Mouse (Mus musculus): ENCODE measurements around the gene Zfp941. TPM values are rescaled to one million over a fixed set of nuclear protein-coding genes. Genes with fewer than 3 reads are reported as not detected.

Gene Zfp941
- polyA plus RNA-seq, 1 experiment from 2014 or later, result 13.6 TPM

DNA sequence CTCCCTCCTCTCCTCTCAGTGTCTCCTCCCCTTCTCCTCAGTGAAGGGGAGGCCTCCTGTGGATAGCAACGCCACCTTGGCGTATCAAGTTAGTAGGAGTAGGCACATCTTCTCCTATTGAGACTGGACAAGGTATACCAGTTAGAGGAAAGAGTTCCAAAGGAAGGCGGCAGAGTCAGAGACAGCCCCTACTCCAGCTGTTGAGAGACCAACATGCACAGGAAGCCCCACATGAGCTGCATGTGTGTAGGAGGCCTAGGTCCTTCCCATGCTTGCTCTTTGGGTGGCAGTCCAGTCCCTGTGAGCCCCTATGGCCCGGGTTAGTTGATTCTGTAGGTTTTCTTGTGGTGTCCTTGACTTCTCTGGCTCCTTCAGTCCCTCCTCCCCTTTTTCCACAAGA is 11.4 kb upstream of the Zfp941 start:
- Histone ChIP-seq H3K9me3 (replicated peaks; ENCODE audit: control insufficient read depth, low read length) (no peaks in the 10 kb centered on the region), H3K4me3 (ENCODE audit: low read depth, low read length) (no peak overlapping the region), H3K36me3 (ENCODE audit: control insufficient read depth, insufficient read depth, low read length) (no peaks in the 10 kb centered on the region), H3K4me2 (ENCODE audit: low read length) (no peak overlapping the region), H3K27me3 (replicated peaks; ENCODE audit: control insufficient read depth, insufficient read depth, low read length) (no peaks in the 10 kb centered on the region), H3K9ac (ENCODE audit: low read length) (no peak overlapping the region), H3K27ac (ENCODE audit: low read depth, low read length) (no peak overlapping the region), H3K4me1 (ENCODE audit: control insufficient read depth, insufficient read depth, low read length) (no peaks in the 10 kb centered on the region)
- DNase-seq (ENCODE audit: low spot score), result no peak
- no peak for ATAC-seq
- 83% methylated on average over 4 of the region's 4 CpGs for WGBS

GRCm38 (mm10) chr7:140831447-140831846 is 9.5 kb upstream of the Zfp941 start:
- no peaks in the 10 kb centered on the region for H3K9me3 ChIP-seq (replicated peaks; ENCODE audit: control insufficient read depth, low read length)
- ATAC-seq (no peak), DNase-seq (ENCODE audit: low spot score) (no peak)
- no peak overlapping the region for H3K4me2 ChIP-seq (ENCODE audit: low read length)
- H3K36me3 ChIP-seq (ENCODE audit: control insufficient read depth, insufficient read depth, low read length), result no peaks in the 10 kb centered on the region
- no peak overlapping the region for H3K9ac ChIP-seq (ENCODE audit: low read length)
- H3K4me1 ChIP-seq (ENCODE audit: control insufficient read depth, insufficient read depth, low read length), result no peaks in the 10 kb centered on the region
- no peak overlapping the region for H3K4me3 ChIP-seq (ENCODE audit: low read depth, low read length)
- H3K27me3 ChIP-seq (replicated peaks; ENCODE audit: control insufficient read depth, insufficient read depth, low read length), result no peaks in the 10 kb centered on the region; the same call in 1 of the 2 replicates
- no peak overlapping the region for H3K27ac ChIP-seq (ENCODE audit: low read depth, low read length)
- 80% methylated on average over 6 of the region's 6 CpGs for WGBS

GRCm38 (mm10) chr7:140828171-140828881 is 6.3 kb upstream of the Zfp941 start:
- peak; percentile 66 for DNase-seq (ENCODE audit: low spot score)
- H3K9ac ChIP-seq (ENCODE audit: low read length), result no peak overlapping the region

DNA sequence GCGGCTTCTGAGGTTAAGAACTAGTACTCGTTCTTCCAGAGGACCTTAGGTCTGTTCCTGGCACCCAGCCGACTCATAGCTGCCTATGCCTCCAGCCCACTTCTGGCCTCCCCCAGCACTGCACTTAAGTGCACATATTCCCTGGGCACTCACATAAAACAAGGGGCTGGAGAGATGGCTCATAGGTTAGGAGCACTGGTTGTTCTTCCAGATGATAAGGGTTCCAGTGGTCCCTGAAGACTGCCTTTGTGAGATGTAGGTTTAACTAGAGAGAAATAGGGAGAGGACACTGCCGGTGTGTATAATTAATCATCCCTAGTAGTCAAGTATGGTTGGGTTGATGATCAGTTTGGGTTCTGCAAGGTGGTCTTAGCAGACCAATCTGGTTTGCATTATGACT is 753 bp upstream of the Zfp941 start:
- H3K27ac ChIP-seq (ENCODE audit: low read depth, low read length), result no peak overlapping the region
- ATAC-seq, result no peak
- no peaks in the 10 kb centered on the region for H3K9me3 ChIP-seq (replicated peaks; ENCODE audit: control insufficient read depth, low read length)
- DNase-seq (ENCODE audit: low spot score), result no peak
- WGBS, result 94% methylated on average over 4 of the region's 4 CpGs
- no peaks in the 10 kb centered on the region; the same call in 1 of the 2 replicates for H3K27me3 ChIP-seq (replicated peaks; ENCODE audit: control insufficient read depth, insufficient read depth, low read length)
- H3K9ac ChIP-seq (ENCODE audit: low read length), result no peak overlapping the region
- H3K36me3 ChIP-seq (ENCODE audit: control insufficient read depth, insufficient read depth, low read length), result no peaks in the 10 kb centered on the region; the same call in 1 of the 2 replicates
- H3K4me3 ChIP-seq (ENCODE audit: low read depth, low read length), result no peak overlapping the region
- H3K4me2 ChIP-seq (ENCODE audit: low read length), result no peak overlapping the region
- H3K4me1 ChIP-seq (ENCODE audit: control insufficient read depth, insufficient read depth, low read length), result no peaks in the 10 kb centered on the region

More at GRCm38 (mm10) chr7:140828171-140828881, 6.3 kb upstream of the Zfp941 start:
- no peaks in the 10 kb centered on the region for H3K9me3 ChIP-seq (replicated peaks; ENCODE audit: control insufficient read depth, low read length)
- WGBS, result 45% methylated on average over 8 of the region's 8 CpGs
- H3K27me3 ChIP-seq (replicated peaks; ENCODE audit: control insufficient read depth, insufficient read depth, low read length), result no peaks in the 10 kb centered on the region; the same call in 1 of the 2 replicates
- no peak overlapping the region for H3K4me3 ChIP-seq (ENCODE audit: low read depth, low read length)
- no peak overlapping the region for H3K4me2 ChIP-seq (ENCODE audit: low read length)
- H3K4me1 ChIP-seq (ENCODE audit: control insufficient read depth, insufficient read depth, low read length), result no peaks in the 10 kb centered on the region
- no peak overlapping the region for H3K27ac ChIP-seq (ENCODE audit: low read depth, low read length)
- no peaks in the 10 kb centered on the region for H3K36me3 ChIP-seq (ENCODE audit: control insufficient read depth, insufficient read depth, low read length)
- ATAC-seq, result no peak

GRCm38 (mm10) chr7:140821305-140821652 is 699 bp downstream of the Zfp941 start:
- Histone ChIP-seq H3K4me3 (ENCODE audit: low read depth, low read length) (peak overlapping the region; percentile 48), H3K9ac (ENCODE audit: low read length) (peak overlapping the region; percentile 70), H3K27ac (ENCODE audit: low read depth, low read length) (0 out of 2 replicates have a peak overlapping the region, but pooled peaks have one; percentile 80), H3K36me3 (ENCODE audit: control insufficient read depth, insufficient read depth, low read length) (no peaks in the 10 kb centered on the region; the same call in 1 of the 2 replicates), H3K9me3 (replicated peaks; ENCODE audit: control insufficient read depth, low read length) (no peaks in the 10 kb centered on the region), H3K27me3 (replicated peaks; ENCODE audit: control insufficient read depth, insufficient read depth, low read length) (no peaks in the 10 kb centered on the region), H3K4me1 (ENCODE audit: control insufficient read depth, insufficient read depth, low read length) (no peaks in the 10 kb centered on the region), H3K4me2 (ENCODE audit: low read length) (peak overlapping the region; percentile 72)
- 0 out of 2 replicates have a peak, but pooled peaks have one; percentile 10 for ATAC-seq
- WGBS, result 42% methylated on average over 5 of the region's 5 CpGs
- no peak for DNase-seq (ENCODE audit: low spot score)

- Histone ChIP-seq H3K36me3 (ENCODE audit: control insufficient read depth, insufficient read depth, low read length) (no peaks in the 10 kb centered on the region; the same call in 1 of the 2 replicates), H3K27me3 (replicated peaks; ENCODE audit: control insufficient read depth, insufficient read depth, low read length) (no peaks in the 10 kb centered on the region), H3K9ac (ENCODE audit: low read length) (no peak overlapping the region), H3K9me3 (replicated peaks; ENCODE audit: control insufficient read depth, low read length) (no peaks in the 10 kb centered on the region), H3K4me3 (ENCODE audit: low read depth, low read length) (no peak overlapping the region), H3K4me1 (ENCODE audit: control insufficient read depth, insufficient read depth, low read length) (no peaks in the 10 kb centered on the region), H3K4me2 (ENCODE audit: low read length) (no peak overlapping the region), H3K27ac (ENCODE audit: low read depth, low read length) (no peak overlapping the region)
- no peak for ATAC-seq
- 71% methylated on average over 4 of the region's 4 CpGs for WGBS
- no peak for DNase-seq (ENCODE audit: low spot score)
These were observed 1.8 kb downstream of the Zfp941 start for GRCm38 (mm10) chr7:140820173-140820572.

DNA sequence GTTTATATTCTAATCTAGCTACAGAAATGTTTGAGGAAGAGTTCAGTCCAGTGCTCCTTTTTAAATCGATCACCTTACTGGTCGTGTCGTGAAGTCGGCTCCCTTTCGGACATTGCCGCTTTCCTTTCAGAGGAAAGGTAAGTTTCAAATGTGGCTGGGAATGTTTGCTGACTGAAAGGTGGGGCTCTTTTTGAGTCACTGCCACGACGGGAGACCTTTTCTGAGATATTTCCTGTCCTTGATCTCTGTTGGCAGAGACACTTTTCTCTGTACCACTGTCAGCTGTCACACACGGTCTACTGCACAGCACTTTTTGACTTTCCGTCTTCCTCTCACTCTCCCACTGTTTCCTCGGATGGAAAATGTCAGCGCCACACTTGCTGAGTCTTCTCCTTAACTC is 9.1 kb downstream of the Zfp941 start:
- Histone ChIP-seq H3K9me3 (replicated peaks; ENCODE audit: control insufficient read depth, low read length) (no peaks in the 10 kb centered on the region), H3K27ac (ENCODE audit: low read depth, low read length) (no peak overlapping the region), H3K36me3 (ENCODE audit: control insufficient read depth, insufficient read depth, low read length) (peaks cover 21% of the 10 kb centered on the region), H3K4me2 (ENCODE audit: low read length) (no peak overlapping the region), H3K4me1 (ENCODE audit: control insufficient read depth, insufficient read depth, low read length) (no peaks in the 10 kb centered on the region), H3K27me3 (replicated peaks; ENCODE audit: control insufficient read depth, insufficient read depth, low read length) (no peaks in the 10 kb centered on the region), H3K4me3 (ENCODE audit: low read depth, low read length) (no peak overlapping the region), H3K9ac (ENCODE audit: low read length) (no peak overlapping the region)
- 90% methylated on average over 12 of the region's 12 CpGs for WGBS
- DNase-seq (ENCODE audit: low spot score) (no peak), ATAC-seq (no peak)

DNA sequence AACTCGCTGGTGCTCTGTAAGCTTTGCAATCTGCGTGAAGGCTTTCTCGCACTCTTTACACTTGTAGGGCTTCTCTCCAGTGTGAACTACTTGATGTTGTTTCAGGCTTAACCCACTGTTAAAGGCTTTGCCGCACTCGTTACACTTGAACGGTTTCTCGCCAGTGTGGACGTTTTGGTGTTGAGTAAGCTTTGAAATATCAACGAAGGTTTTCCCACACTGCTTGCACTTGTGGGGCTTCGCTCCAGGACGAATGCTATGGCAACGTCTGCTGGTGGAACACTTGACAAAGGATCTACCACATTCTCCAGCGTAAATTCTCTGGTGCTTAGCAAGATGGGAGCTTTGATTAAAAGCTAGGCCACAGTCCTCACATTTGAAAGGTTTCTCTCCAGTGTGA is 10.3 kb downstream of the Zfp941 start:
- WGBS, result 85% methylated on average over 13 of the region's 13 CpGs
- Histone ChIP-seq H3K9me3 (replicated peaks; ENCODE audit: control insufficient read depth, low read length) (no peaks in the 10 kb centered on the region), H3K27ac (ENCODE audit: low read depth, low read length) (no peak overlapping the region), H3K4me3 (ENCODE audit: low read depth, low read length) (no peak overlapping the region), H3K4me1 (ENCODE audit: control insufficient read depth, insufficient read depth, low read length) (no peaks in the 10 kb centered on the region), H3K27me3 (replicated peaks; ENCODE audit: control insufficient read depth, insufficient read depth, low read length) (no peaks in the 10 kb centered on the region), H3K4me2 (ENCODE audit: low read length) (no peak overlapping the region), H3K9ac (ENCODE audit: low read length) (no peak overlapping the region), H3K36me3 (ENCODE audit: control insufficient read depth, insufficient read depth, low read length) (peaks cover 21% of the 10 kb centered on the region)
- DNase-seq (ENCODE audit: low spot score) (no peak), ATAC-seq (no peak)

GRCm38 (mm10) chr7:140810496-140810895 is 11.5 kb downstream of the Zfp941 start:
- no peaks in the 10 kb centered on the region for H3K27me3 ChIP-seq (replicated peaks; ENCODE audit: control insufficient read depth, insufficient read depth, low read length)
- WGBS, result 90% methylated on average over 6 of the region's 6 CpGs
- no peak overlapping the region for H3K4me3 ChIP-seq (ENCODE audit: low read depth, low read length)
- H3K4me1 ChIP-seq (ENCODE audit: control insufficient read depth, insufficient read depth, low read length), result no peaks in the 10 kb centered on the region
- no peak overlapping the region for H3K27ac ChIP-seq (ENCODE audit: low read depth, low read length)
- no peak overlapping the region for H3K4me2 ChIP-seq (ENCODE audit: low read length)
- ATAC-seq (no peak), DNase-seq (ENCODE audit: low spot score) (no peak)
- H3K36me3 ChIP-seq (ENCODE audit: control insufficient read depth, insufficient read depth, low read length), result peaks cover 21% of the 10 kb centered on the region
- no peaks in the 10 kb centered on the region for H3K9me3 ChIP-seq (replicated peaks; ENCODE audit: control insufficient read depth, low read length)
- H3K9ac ChIP-seq (ENCODE audit: low read length), result no peak overlapping the region

Data from forebrain, embryonic 14.5 days (tissue).